Mouse (Mus musculus) limb, embryonic 10.5 days (tissue): ENCODE results near the gene Otud6a. TPM values are rescaled to one million over a fixed set of nuclear protein-coding genes. Genes with fewer than 3 reads are reported as not detected.
A peak's percentile ranks its signal among the peaks of the same experiment; 100 is the strongest.

Source experiments
- DNase-seq: peaks from one replicate; pipeline ENCODE4 v3.0.0-alpha.2; 2017; ENCODE audit warnings: low spot score
- H3K27ac ChIP-seq: fragments of 300-500 bp; sonication (generic); 2 replicates; pipeline ENCODE4 v1.5.1; 2016; ENCODE audit warnings: mild to moderate bottlenecking
- H3K27me3 ChIP-seq: fragments of 300-500 bp; sonication (generic); 2 replicates; pipeline ENCODE4 v1.6.1; 2016; ENCODE audit warnings: low read depth, mild to moderate bottlenecking; ENCODE audit not compliant: poor library complexity, severe bottlenecking
- H3K36me3 ChIP-seq: fragments of 300-500 bp; sonication (generic); 2 replicates; pipeline ENCODE4 v1.6.1; 2016; ENCODE audit warnings: mild to moderate bottlenecking, moderate library complexity
- H3K4me1 ChIP-seq: fragments of 300-500 bp; sonication (generic); 2 replicates; pipeline ENCODE4 v1.6.1; 2016
- H3K4me3 ChIP-seq: fragments of 300-500 bp; sonication (generic); 2 replicates; pipeline ENCODE4 v1.5.1; 2016; ENCODE audit warnings: mild to moderate bottlenecking, moderate library complexity
- H3K9me3 ChIP-seq: fragments of 300-500 bp; sonication (generic); replicated peaks from 2 replicates; pipeline ENCODE4 v1.6.1; 2016; ENCODE audit warnings: mild to moderate bottlenecking
- WGBS: fragments of 180-500 bp; shearing (Covaris S2); methylation state at CpG from one replicate; pipeline ENCODE4 v1.1.7; 2016; 5-methylcytosine and 5-hydroxymethylcytosine counted together
- microRNA counts: library from miRNA; unstranded; fragments of <30 nt; microRNA quantifications from one replicate; lab custom pipeline; 2017
- microRNA-seq: library from miRNA; unstranded; fragments of <30 nt; microRNA quantifications from one replicate; pipeline ENCODE4, GENCODE M21; 2017
- polyA plus RNA-seq: library from polyadenylated mRNA; unstranded; fragments of >200 nt; fragmentation: Nextera tagmentation; extraction: Ambion mirVana; gene quantifications from 2 replicates; pipeline ENCODE4 v1.2.1, GENCODE M21; 2016

Otud6a gene
- polyA plus RNA-seq, 1 experiment from 2014 or later: not detected

- Histone ChIP-seq H3K36me3 (no peaks in the 10 kb centered on the region), H3K4me1 (no peaks in the 10 kb centered on the region), H3K27me3 (peaks cover 94% of the 10 kb centered on the region), H3K4me3 (no peak overlapping the region), H3K27ac (no peak overlapping the region), H3K9me3 (no peaks in the 10 kb centered on the region)
- DNase-seq: no peak
- 80% methylated on average over 4 of the region's 4 CpGs for WGBS
Measured at GRCm38 (mm10) chrX:100475569-100476223, 46.9 kb downstream of the Otud6a start.

MicroRNA genes within 50 kb of the gene (microRNA counts, 519-probe panel; counts per million panel counts)
- 3,506 counts per million, percentile 76 among the panel's probes with 10 or more counts for microRNA mmu-miR-676 (lab: Ali Mortazavi, UCI)

Small RNAs within 50 kb of the gene (microRNA-seq; reads per million reads assigned to microRNA genes)
- 705 reads per million, percentile 70 among the genes with 10 or more reads in this experiment for gene Mir676

Other genes starting within 250 kb of the Otud6a start
- gene Awat2, start 13.7 kb downstream of the Otud6a start, polyA plus RNA-seq: 0.79 and 1.1 TPM in 2 replicates
- gene Igbp1, start 65.3 kb downstream of the Otud6a start, polyA plus RNA-seq: 43.1 and 45.5 TPM in 2 replicates
- not detected in 2 replicates for gene Dgat2l6, start 95.8 kb downstream of the Otud6a start, polyA plus RNA-seq
- gene Awat1, start 143.2 kb downstream of the Otud6a start, polyA plus RNA-seq: not detected in 2 replicates
- gene P2ry4, start 165.9 kb downstream of the Otud6a start, polyA plus RNA-seq: not detected in 2 replicates
- gene Arr3, start 176.5 kb downstream of the Otud6a start, polyA plus RNA-seq: not detected in 2 replicates
- 32.8 and 39.7 TPM in 2 replicates for gene Kif4, start 196.7 kb downstream of the Otud6a start, polyA plus RNA-seq
- gene Pdzd11, start 197.6 kb downstream of the Otud6a start, polyA plus RNA-seq: 111 and 119 TPM in 2 replicates